Mouse (Mus musculus) thymus, postnatal 4 days (tissue): ENCODE results near the gene Lsg1.

Experiments used
- DNase-seq: peaks from one replicate; pipeline ENCODE4 v3.0.0; 2021

Lsg1 gene

GRCm38 (mm10) chr16:30587494-30588327 is at the start of gene Lsg1:
Gene Lsg1, minus strand, starts transcription at chr16:30587592.
- peak; percentile 87 for DNase-seq

GRCm38 (mm10) chr16:30633906-30634746 is 46.7 kb upstream of the Lsg1 start:
- DNase-seq, result peak; percentile 73

GRCm38 (mm10) chr16:30629509-30629908 is 42.1 kb upstream of the Lsg1 start:
- no peak for DNase-seq

- DNase-seq, result no peak
Measured at GRCm38 (mm10) chr16:30628401-30628800, 41.0 kb upstream of the Lsg1 start.

GRCm38 (mm10) chr16:30627586-30628337 is 40.4 kb upstream of the Lsg1 start:
- no peak for DNase-seq

GRCm38 (mm10) chr16:30624640-30625039 is 37.2 kb upstream of the Lsg1 start:
- peak; percentile 49 for DNase-seq

- no peak for DNase-seq
Measured at GRCm38 (mm10) chr16:30623645-30624044, 36.3 kb upstream of the Lsg1 start.

GRCm38 (mm10) chr16:30616281-30616680 is 28.9 kb upstream of the Lsg1 start:
- DNase-seq, result no peak

GRCm38 (mm10) chr16:30614705-30615317 is 27.4 kb upstream of the Lsg1 start:
- DNase-seq, result no peak

- DNase-seq, result no peak
Measured at GRCm38 (mm10) chr16:30614122-30614521, 26.7 kb upstream of the Lsg1 start.

GRCm38 (mm10) chr16:30613122-30613521 is 25.7 kb upstream of the Lsg1 start:
- no peak for DNase-seq

- DNase-seq, result no peak
Measured at GRCm38 (mm10) chr16:30611331-30611730, 23.9 kb upstream of the Lsg1 start.

- DNase-seq, result no peak
Measured at GRCm38 (mm10) chr16:30607868-30608267, 20.5 kb upstream of the Lsg1 start.

GRCm38 (mm10) chr16:30605528-30605927 is 18.1 kb upstream of the Lsg1 start:
- no peak for DNase-seq

- no peak for DNase-seq
Measured at GRCm38 (mm10) chr16:30604807-30605137, 17.4 kb upstream of the Lsg1 start.

GRCm38 (mm10) chr16:30604061-30604806 is 16.8 kb upstream of the Lsg1 start:
- no peak for DNase-seq

- DNase-seq, result peak; percentile 64
Measured at GRCm38 (mm10) chr16:30603531-30603842, 16.1 kb upstream of the Lsg1 start.

- DNase-seq, result peak; percentile 55
Measured at GRCm38 (mm10) chr16:30602684-30603530, 15.5 kb upstream of the Lsg1 start.

GRCm38 (mm10) chr16:30601946-30602345 is 14.6 kb upstream of the Lsg1 start:
- DNase-seq, result peak; percentile 56

GRCm38 (mm10) chr16:30601046-30601832 is 13.8 kb upstream of the Lsg1 start:
- peak; percentile 77 for DNase-seq
